Mouse (Mus musculus) left cerebral cortex, adult 8-10 months (tissue): ENCODE results near the gene Gsk3a. TPM values are rescaled to one million over a fixed set of nuclear protein-coding genes. Genes with fewer than 3 reads are reported as not detected.
"Not testable (repeated sequence)": the region's sequence is repeated elsewhere in the genome, so short reads cannot be mapped to it uniquely, and the experiment has no call there.

Source experiments
- DNase-seq, 2 experiments: peaks; one replicate each; pipeline ENCODE4 v3.0.0; 2022; ENCODE audit warnings: low spot score in 2 of 2
- total RNA-seq, 4 experiments: library from RNA; stranded (reverse); gene quantifications; 2 replicates each; pipeline ENCODE4 v1.2.4; 2022

Gene Gsk3a
- total RNA-seq, 4 experiments from 2014 or later = 214 to 232 (median 222) TPM

- no peak for DNase-seq
These were observed 35.9 kb upstream of the Gsk3a start for GRCm38 (mm10) chr7:25273259-25274241.

GRCm38 (mm10) chr7:25272445-25273258 lies 35.0 kb upstream of the Gsk3a start:
- no peak for DNase-seq

GRCm38 (mm10) chr7:25271651-25272444 lies 34.2 kb upstream of the Gsk3a start:
- DNase-seq = no peak

- no peak for DNase-seq
These were observed 33.3 kb upstream of the Gsk3a start for GRCm38 (mm10) chr7:25270652-25271633.

GRCm38 (mm10) chr7:25269545-25270271 lies 32.1 kb upstream of the Gsk3a start:
- DNase-seq = no peak

- peak in 1 of 2 experiments; percentile 5 for DNase-seq
These were observed 31.4 kb upstream of the Gsk3a start for GRCm38 (mm10) chr7:25269029-25269428.

GRCm38 (mm10) chr7:25268588-25268987 lies 30.9 kb upstream of the Gsk3a start:
- no peak for DNase-seq

- DNase-seq = peak; percentile 96 to 100
These were observed 30.3 kb upstream of the Gsk3a start for GRCm38 (mm10) chr7:25267751-25268463.

GRCm38 (mm10) chr7:25267301-25267750 lies 29.7 kb upstream of the Gsk3a start, which contains the start of gene Cic:
Cic (plus strand) TSS chr7:25267704.
- peak in 1 of 2 experiments; percentile 99 for DNase-seq

GRCm38 (mm10) chr7:25266180-25266962 lies 28.7 kb upstream of the Gsk3a start:
- DNase-seq = peak in 1 of 2 experiments; percentile 1

GRCm38 (mm10) chr7:25265743-25266142 lies 28.1 kb upstream of the Gsk3a start:
- not testable (repeated sequence) for DNase-seq

- no peak for DNase-seq
These were observed 26.6 kb upstream of the Gsk3a start for GRCm38 (mm10) chr7:25263968-25264870.

GRCm38 (mm10) chr7:25261896-25262295 lies 24.2 kb upstream of the Gsk3a start:
- no peak for DNase-seq

- DNase-seq = peak in 1 of 2 experiments; percentile 41
These were observed 14.2 kb upstream of the Gsk3a start for GRCm38 (mm10) chr7:25251822-25252221.

GRCm38 (mm10) chr7:25251071-25251791 lies 13.6 kb upstream of the Gsk3a start:
- DNase-seq = peak in 1 of 2 experiments; percentile 54
